Mouse (Mus musculus): ENCODE results near the gene Zscan21. TPM values are rescaled to one million over a fixed set of nuclear protein-coding genes. Genes with fewer than 3 reads are reported as not detected.

The Zscan21 gene
- total RNA-seq, 2 experiments from 2014 or later, result 10.7 to 13.6 TPM

DNA sequence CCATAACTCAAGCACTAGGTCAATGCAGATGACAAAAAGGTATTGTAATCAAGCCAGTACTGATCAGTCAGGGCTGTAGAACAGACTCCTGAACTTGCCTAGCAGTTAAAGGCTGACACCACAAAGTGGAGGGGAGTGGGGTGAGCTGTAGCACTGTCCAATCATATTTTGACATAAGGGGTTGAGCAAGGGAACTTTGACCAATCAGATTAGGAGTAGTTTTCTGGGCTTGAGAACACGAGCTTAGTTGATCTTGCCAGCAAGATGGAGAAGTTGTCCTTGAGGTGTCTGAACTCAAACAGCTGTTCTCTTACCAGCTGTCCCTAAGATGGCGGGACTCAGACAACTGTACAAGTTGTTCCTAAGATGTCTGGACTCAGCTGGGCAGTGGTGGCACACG is 56.5 kb downstream of the Zscan21 start:
- no peak for DNase-seq
- intact Hi-C loops (cut with DNase I), result loop anchor here (2.0 kb wide), 1 partner anchor 14 kb away; the partner anchor contains the start of genes Cnpy4 and Taf6

Small RNA genes lying within 50 kb of the gene (microRNA-seq; reads per million reads assigned to microRNA genes)
- gene Mir106b (ENCODE audit: borderline number of aligned reads in 2 of 2), result 1,741 to 2,027 reads per million in 2 experiments
- 708 to 786 reads per million in 2 experiments for gene Mir25 (ENCODE audit: borderline number of aligned reads in 2 of 2)
- gene Mir93 (ENCODE audit: borderline number of aligned reads in 2 of 2), result 9,188 to 9,699 reads per million in 2 experiments

Other genes with a start within 250 kb of the Zscan21 start
- 1 to 10 TPM in 1 of 2 experiments, under 1 TPM in 1; 0.80 to 1.0 TPM for gene Pilrb2, start 245.1 kb upstream of the Zscan21 start, total RNA-seq (2021)
- under 1 TPM; 0.19 to 0.28 TPM for gene Cyp3a13, start 195.3 kb upstream of the Zscan21 start, total RNA-seq (2021)
- gene Gjc3, start 153.8 kb upstream of the Zscan21 start, total RNA-seq (2021), result under 1 TPM; 0.33 to 0.35 TPM
- not detected for gene Azgp1, start 135.4 kb upstream of the Zscan21 start, total RNA-seq (2021)
- gene Smok3a, start 95.6 kb upstream of the Zscan21 start, total RNA-seq (2021), result not detected
- not detected for gene Smok3b, start 95.5 kb upstream of the Zscan21 start, total RNA-seq (2021)
- gene Smok3c, start 63.7 kb upstream of the Zscan21 start, total RNA-seq (2021), result not detected
- gene Zkscan1, start 31.8 kb upstream of the Zscan21 start, total RNA-seq (2021), result 10 to 100 TPM; 14.1 to 15.1 TPM
- gene Zfp113, start 38.8 kb downstream of the Zscan21 start, total RNA-seq (2021), result 1 to 10 TPM; 7.3 to 8.3 TPM
- gene Cops6, start 44.2 kb downstream of the Zscan21 start, total RNA-seq (2021), result 100 to 1,000 TPM; 123 to 126 TPM
- gene Ap4m1, start 55.1 kb downstream of the Zscan21 start, total RNA-seq (2021), result 10 to 100 TPM in 1 of 2 experiments, 1 to 10 TPM in 1; 9.6 to 11.8 TPM
- gene Mcm7, start 55.5 kb downstream of the Zscan21 start, total RNA-seq (2021), result 10 to 100 TPM; 10.5 to 11.7 TPM
- 10 to 100 TPM; 32.8 to 33.5 TPM for gene Taf6, start 70.5 kb downstream of the Zscan21 start, total RNA-seq (2021)
- 1 to 10 TPM; 6.4 to 7.2 TPM for gene Cnpy4, start 70.6 kb downstream of the Zscan21 start, total RNA-seq (2021)
- 1 to 10 TPM; 2.9 to 3.1 TPM for gene Mblac1, start 77.4 kb downstream of the Zscan21 start, total RNA-seq (2021)
- gene Nxpe5, start 109.0 kb downstream of the Zscan21 start, total RNA-seq (2021), result 1 to 10 TPM in 1 of 2 experiments, under 1 TPM in 1; 0.92 to 1.9 TPM
- gene Lamtor4, start 138.6 kb downstream of the Zscan21 start, total RNA-seq (2021), result 10 to 100 TPM; 57.2 to 61.0 TPM
- gene BC037034, start 147.1 kb downstream of the Zscan21 start, total RNA-seq (2021), result 1 to 10 TPM; 2.9 to 4.0 TPM
- gene Gal3st4, start 155.9 kb downstream of the Zscan21 start, total RNA-seq (2021), result under 1 TPM; 0.19 to 0.31 TPM
- not detected for gene Gm43720, start 163.1 kb downstream of the Zscan21 start, total RNA-seq (2021)
- gene Gpc2, start 163.1 kb downstream of the Zscan21 start, total RNA-seq (2021), result under 1 TPM; 0.11 to 0.25 TPM
- not detected for gene Stag3, start 163.3 kb downstream of the Zscan21 start, total RNA-seq (2021)
- gene Pvrig, start 225.1 kb downstream of the Zscan21 start, total RNA-seq (2021), result not detected